Mouse (Mus musculus) cortical plate, adult 2 months (tissue): ENCODE measurements around the gene Prdm11.

Experiments
- CTCF ChIP-seq: fragments of 200-500 bp; IDR thresholded peaks from 2 replicates; pipeline ENCODE4 v1.5.1; 2011; ENCODE audit warnings: mild to moderate bottlenecking, control low read depth, low read length; ENCODE audit not compliant: insufficient read depth; ENCODE audit errors: extremely low read depth
- POLR2A ChIP-seq: fragments of 200-500 bp; IDR thresholded peaks from 2 replicates; pipeline ENCODE4 v1.6.1; 2011; ENCODE audit warnings: mild to moderate bottlenecking, low read length, control low read depth; ENCODE audit not compliant: insufficient read depth; ENCODE audit errors: extremely low read depth

GRCm38 (mm10) chr2:93045129-93045817, 694 bp downstream of the Prdm11 start:
- no peak for TF ChIP-seq CTCF
- peak; percentile 69 for TF ChIP-seq POLR2A
